Mouse (Mus musculus): Measurements from ENCODE around the gene Ccdc117.
A peak's percentile ranks its signal among the peaks of the same experiment; 100 is the strongest.
"Not testable (repeated sequence)": the region's sequence is repeated elsewhere in the genome, so short reads cannot be mapped to it uniquely, and the experiment has no call there.

Ccdc117 gene

DNA sequence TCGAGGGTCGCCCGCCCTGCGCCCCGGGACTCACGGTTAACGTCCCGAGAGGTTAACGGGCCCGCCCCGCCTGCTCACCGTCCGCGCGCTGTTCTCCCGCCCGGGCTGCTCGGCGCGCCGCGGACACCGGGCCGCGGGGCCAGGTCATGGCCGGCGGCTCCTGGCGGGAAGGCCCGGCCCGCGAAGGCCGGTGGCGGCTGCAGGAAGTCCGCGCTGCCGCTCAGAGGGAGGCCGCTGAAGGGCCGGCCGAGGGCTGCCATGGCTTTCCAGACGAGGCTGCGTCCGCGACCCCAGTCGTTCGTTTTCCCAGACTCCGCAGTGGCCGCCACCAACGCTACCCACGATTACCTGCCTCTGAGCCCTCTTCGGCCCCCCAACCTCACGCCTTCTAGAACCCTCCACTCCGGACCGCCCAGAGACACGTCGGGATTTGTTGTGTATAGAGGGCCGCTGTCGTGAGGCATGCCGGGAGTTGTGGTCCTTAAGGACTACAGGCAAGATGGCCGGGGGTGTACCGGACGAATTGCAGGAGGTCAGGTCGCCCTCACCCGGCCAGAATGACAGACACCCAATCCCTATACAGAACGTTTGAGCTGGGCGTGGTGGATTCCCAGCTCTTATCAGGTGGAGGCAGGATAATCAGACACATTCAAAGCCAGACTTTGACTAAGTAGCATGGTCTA is at the start of gene Ccdc117:
TSS of gene Ccdc117 (minus strand) at position 389 of the 683 bp plus-strand sequence.
- peak; percentile 59 to 72 for DNase-seq (ENCODE audit: low read depth in 1 of 2, low spot score in 2 of 2)

GRCm38 (mm10) chr11:5575046-5575445 is 33.1 kb upstream of the Ccdc117 start:
- no peak for DNase-seq (ENCODE audit: low read depth in 1 of 2, low spot score in 2 of 2)

- DNase-seq (ENCODE audit: low read depth in 1 of 2, low spot score in 2 of 2): no peak
Observed at GRCm38 (mm10) chr11:5573821-5574220, 31.8 kb upstream of the Ccdc117 start.

- DNase-seq (ENCODE audit: low read depth in 1 of 2, low spot score in 2 of 2): no peak
Observed at GRCm38 (mm10) chr11:5571856-5572255, 29.9 kb upstream of the Ccdc117 start.

GRCm38 (mm10) chr11:5569474-5569873 is 27.5 kb upstream of the Ccdc117 start, which contains the start of gene Ankrd36:
Gene Ankrd36 (plus strand): TSS chr11:5569684.
- DNase-seq (ENCODE audit: low read depth in 1 of 2, low spot score in 2 of 2): no peak

DNA sequence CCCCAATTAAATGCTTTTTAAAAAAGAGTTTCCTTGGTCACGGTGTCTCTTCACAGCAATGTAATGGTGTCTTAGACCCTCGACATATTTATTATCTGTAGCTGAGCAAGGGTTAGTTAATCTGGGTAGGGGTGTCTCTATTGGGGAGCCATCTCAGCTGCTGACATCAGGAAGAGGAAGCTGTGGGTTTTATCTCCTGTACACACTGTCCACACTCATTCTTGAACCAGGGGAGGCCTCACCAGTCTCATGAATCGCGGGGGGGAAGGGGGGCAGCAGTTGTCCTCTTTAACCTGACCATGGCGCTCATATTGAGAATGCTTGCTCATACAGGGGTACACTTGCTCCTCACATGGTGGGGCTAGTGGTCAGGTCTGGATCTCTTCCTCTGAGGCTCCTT is 26.1 kb upstream of the Ccdc117 start:
- DNase-seq (ENCODE audit: low read depth in 1 of 2, low spot score in 2 of 2): no peak

DNA sequence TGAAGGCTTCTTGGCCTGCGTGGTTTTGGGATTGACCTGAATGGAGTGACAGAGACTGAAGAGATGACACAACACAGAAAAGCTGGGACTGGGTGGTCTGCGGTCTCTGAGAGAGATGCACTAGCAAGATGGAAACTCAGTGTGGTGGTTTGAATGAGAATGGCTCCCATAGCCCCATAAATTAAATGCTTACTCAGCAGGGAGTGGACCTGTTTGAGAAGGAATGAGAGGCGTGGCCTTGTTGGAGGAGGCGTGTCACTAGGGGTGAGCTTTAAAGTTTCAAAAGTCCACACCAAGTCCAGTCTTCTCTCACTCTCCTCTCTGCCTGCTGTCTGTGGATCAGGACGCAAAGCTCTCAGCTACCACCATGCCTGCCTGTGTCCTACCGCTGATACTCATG is 25.7 kb upstream of the Ccdc117 start:
- DNase-seq (ENCODE audit: low read depth in 1 of 2, low spot score in 2 of 2): no peak

- DNase-seq (ENCODE audit: low read depth in 1 of 2, low spot score in 2 of 2): no peak
Observed at GRCm38 (mm10) chr11:5566506-5566905, 24.5 kb upstream of the Ccdc117 start.

GRCm38 (mm10) chr11:5565596-5565995 is 23.6 kb upstream of the Ccdc117 start:
- DNase-seq (ENCODE audit: low read depth in 1 of 2, low spot score in 2 of 2): no peak

- DNase-seq (ENCODE audit: low read depth in 1 of 2, low spot score in 2 of 2): no peak
Observed at GRCm38 (mm10) chr11:5563898-5564297, 21.9 kb upstream of the Ccdc117 start.

DNA sequence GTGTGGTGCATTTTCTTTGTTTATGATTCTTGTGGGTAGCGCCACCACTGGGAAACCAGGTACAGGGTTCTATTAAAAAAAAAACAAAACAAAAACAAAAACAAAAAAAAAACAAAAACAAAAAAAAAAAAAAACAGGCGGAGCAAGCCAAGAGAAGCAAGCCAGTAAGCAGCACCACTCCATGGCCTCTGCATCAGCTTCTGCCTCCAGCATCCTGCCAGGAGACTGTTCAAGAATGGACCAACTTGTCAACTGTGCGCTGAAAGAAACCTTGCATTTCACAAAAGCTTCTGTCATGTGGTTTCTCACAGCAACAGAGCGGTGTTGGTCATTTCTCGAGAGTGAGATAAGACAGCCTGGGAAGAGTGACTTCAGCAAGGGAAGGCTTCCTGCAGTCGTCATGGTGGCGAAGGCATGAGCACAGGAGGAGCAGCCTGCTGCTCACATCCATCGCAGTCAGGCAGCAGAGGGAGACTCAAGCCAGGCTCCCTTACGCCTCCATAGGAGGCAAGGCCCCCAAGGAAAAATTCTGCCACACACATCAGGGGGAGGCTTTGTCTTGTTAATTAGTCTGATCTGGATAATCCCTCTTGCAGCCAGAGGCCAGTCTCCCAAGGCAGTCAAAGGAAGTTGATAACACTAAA is 20.8 kb upstream of the Ccdc117 start:
- DNase-seq (ENCODE audit: low read depth in 1 of 2, low spot score in 2 of 2): no peak

- no peak for DNase-seq (ENCODE audit: low read depth in 1 of 2, low spot score in 2 of 2)
Observed at GRCm38 (mm10) chr11:5560273-5560672, 18.3 kb upstream of the Ccdc117 start.

GRCm38 (mm10) chr11:5551931-5552330 is 9.9 kb upstream of the Ccdc117 start:
- no peak for DNase-seq (ENCODE audit: low read depth in 1 of 2, low spot score in 2 of 2)

DNA sequence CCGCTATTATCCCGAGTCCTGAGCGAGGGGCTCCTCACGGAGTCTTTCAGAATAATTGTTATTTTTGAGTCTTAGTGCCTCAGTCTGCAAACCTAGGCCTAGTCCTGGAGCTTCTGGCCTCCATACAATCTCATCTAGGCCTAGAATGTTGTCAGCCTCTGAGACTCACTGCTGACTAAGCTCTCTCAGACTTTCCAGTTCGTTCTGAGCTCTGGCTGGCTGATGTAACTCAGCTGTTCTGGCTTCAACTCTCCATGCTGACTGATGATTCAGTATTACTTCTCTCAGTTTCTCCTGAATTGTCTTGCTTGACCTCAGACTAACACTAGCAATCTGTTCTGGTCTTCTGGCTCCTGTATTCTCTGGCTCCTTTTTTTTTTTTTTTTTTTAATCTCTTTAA is 9.4 kb upstream of the Ccdc117 start:
- DNase-seq (ENCODE audit: low read depth in 1 of 2, low spot score in 2 of 2): no peak

DNA sequence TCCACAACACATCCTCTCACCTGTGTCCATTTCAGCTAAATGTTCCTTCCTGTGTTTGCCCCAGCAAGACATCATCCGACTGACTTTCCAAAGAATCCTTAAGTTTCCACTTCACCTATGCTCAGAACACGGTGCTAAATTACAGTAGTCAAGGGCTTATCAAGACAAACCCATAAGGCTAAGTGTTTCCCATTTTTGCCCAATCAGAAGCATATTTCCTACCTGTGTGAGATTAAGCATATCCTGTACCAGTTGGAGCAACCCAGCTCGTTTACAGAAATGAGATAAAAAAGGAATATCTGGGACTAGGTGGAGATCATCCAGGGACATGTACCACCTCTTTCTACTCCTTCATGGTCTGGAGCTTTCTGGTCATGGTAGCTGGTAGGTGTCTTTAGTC is 4.7 kb upstream of the Ccdc117 start:
- no peak for DNase-seq (ENCODE audit: low read depth in 1 of 2, low spot score in 2 of 2)

GRCm38 (mm10) chr11:5545457-5545856 is 3.5 kb upstream of the Ccdc117 start:
- DNase-seq (ENCODE audit: low read depth in 1 of 2, low spot score in 2 of 2): no peak

- DNase-seq (ENCODE audit: low read depth in 1 of 2, low spot score in 2 of 2): not testable (repeated sequence)
Observed at GRCm38 (mm10) chr11:5544709-5545108, 2.7 kb upstream of the Ccdc117 start.

DNA sequence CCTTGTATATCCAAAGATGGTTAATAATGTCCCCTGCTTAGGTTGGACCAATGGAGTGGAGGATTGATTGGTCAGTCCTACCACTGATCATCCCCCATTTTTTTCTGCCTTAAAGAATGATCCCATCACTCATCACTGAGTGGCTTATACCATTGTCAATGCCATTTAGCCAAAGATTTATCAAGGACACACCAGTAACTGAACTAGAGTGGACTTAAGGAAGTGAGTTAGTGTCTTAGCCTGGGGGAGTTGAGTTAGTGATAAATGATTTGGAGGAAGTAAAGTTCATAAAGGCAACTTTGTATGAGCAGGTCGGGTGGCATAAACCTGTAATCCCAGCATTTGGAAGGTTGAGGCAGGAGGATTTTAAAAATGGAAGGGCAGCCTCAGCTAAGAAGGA is 1.3 kb upstream of the Ccdc117 start:
- no peak for DNase-seq (ENCODE audit: low read depth in 1 of 2, low spot score in 2 of 2)

DNA sequence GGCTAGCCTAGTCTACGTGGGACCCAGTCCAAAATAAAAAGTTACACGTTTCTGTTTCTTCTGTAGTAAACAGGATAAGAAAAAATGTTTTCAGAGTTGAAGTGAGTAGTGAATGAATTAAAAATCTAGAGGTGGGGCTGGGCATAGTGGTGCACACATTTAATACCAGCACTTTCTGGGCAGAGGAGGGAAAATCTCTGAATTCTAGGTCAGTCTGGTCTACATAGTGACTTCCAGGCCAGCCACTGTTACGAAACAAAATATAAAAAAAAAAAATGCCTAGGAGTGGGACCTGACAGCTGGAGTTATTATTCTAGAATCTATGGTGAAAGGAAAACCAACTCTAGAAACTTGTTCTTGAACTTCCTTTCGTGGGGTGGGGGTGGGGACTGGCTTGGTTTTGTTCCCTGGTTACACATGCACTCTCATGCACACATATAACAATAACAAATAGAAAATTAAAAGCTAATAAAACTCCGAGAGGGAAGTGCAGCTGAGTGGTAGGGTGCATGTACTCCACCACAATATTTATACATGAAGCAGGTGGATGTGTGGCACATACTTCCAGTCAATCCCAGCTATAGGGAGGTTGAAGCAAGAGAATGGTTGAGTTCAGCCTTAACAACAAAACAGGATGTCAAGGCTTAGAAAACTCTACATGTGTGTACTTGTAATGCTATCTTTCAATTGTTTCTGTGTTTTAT is 647 bp upstream of the Ccdc117 start:
- no peak for DNase-seq (ENCODE audit: low read depth in 1 of 2, low spot score in 2 of 2)

GRCm38 (mm10) chr11:5541230-5541798 is 673 bp downstream of the Ccdc117 start:
- DNase-seq (ENCODE audit: low read depth in 1 of 2, low spot score in 2 of 2): no peak

DNA sequence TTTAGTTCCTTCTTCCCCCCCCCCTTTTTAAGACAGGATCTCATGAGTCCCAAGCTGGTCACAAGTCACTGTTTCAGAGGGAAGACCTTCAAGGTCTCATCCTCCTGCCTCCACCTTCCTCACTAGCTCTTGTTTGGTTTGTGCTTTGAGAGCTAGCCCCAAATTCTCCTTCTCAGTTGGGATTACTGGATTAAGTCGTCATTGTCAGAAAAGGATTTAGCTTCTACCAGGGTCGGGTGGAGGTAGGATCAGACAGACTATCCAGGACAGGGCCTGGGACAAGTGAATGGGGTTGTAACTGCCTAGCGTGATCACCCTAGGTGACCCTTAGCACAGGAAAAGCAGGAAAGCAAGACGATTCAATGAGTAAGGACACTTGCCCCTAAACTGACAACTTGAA is 1.7 kb downstream of the Ccdc117 start:
- DNase-seq (ENCODE audit: low read depth in 1 of 2, low spot score in 2 of 2): no peak

DNA sequence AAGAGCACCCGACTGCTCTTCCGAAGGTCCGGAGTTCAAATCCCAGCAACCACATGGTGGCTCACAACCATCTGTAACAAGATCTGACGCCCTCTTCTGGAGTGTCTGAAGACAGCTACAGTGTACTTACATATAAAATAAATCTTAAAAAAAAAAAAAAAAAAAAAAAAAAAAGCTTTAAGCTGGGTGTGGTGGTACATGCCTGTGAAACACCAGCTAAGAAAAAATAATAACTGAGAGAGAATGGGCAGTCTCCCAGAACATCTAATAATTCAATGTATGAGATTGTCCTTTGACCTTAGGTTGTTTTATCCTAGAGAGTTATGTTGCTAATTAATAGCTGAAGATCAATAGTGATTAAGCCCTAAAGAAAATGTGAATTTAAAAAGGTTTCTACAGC is 4.5 kb downstream of the Ccdc117 start:
- DNase-seq (ENCODE audit: low read depth in 1 of 2, low spot score in 2 of 2): not testable (repeated sequence)

Data from monocyte, adult 2 months (primary cell).